Mouse (Mus musculus) heart, postnatal 0 days (tissue): ENCODE data around the gene Ccr10. TPM values are rescaled to one million over a fixed set of nuclear protein-coding genes. Genes with fewer than 3 reads are reported as not detected.
"Not testable (repeated sequence)": the region's sequence is repeated elsewhere in the genome, so short reads cannot be mapped to it uniquely, and the experiment has no call there.

Experiments used
- ATAC-seq: fragments of 200-750 bp; cut with Nextera tagmentation; 2 replicates; pipeline ENCODE4 v1.8.0; 2017; ENCODE audit warnings: low read depth, moderate number of reproducible peaks, moderate library complexity; ENCODE audit not compliant: insufficient read depth
- DNase-seq: peaks from one replicate; pipeline ENCODE4 v3.0.0-alpha.2; 2016; ENCODE audit warnings: low spot score
- H3K27ac ChIP-seq: fragments of 300-500 bp; sonication (generic); 2 replicates; pipeline ENCODE4 v1.5.1; 2014; ENCODE audit warnings: low read depth, mild to moderate bottlenecking
- H3K27me3 ChIP-seq: fragments of 300-500 bp; sonication (generic); 2 replicates; pipeline ENCODE4 v1.6.1; 2014; ENCODE audit warnings: low read length, mixed read lengths; ENCODE audit not compliant: control insufficient read depth, insufficient read depth
- H3K36me3 ChIP-seq: fragments of 300-500 bp; sonication (generic); replicated peaks from 2 replicates; pipeline ENCODE4 v1.6.1; 2014; ENCODE audit warnings: low read length, mixed read lengths; ENCODE audit not compliant: control insufficient read depth, insufficient read depth
- H3K4me1 ChIP-seq: fragments of 300-500 bp; sonication (generic); 2 replicates; pipeline ENCODE4 v1.6.1; 2014; ENCODE audit warnings: antibody characterized with exemption; ENCODE audit not compliant: control insufficient read depth, insufficient read depth
- H3K4me2 ChIP-seq: fragments of 300-500 bp; sonication (generic); 2 replicates; pipeline ENCODE4 v1.6.1; 2014; ENCODE audit warnings: low read depth, mild to moderate bottlenecking, low read length, moderate library complexity
- H3K4me3 ChIP-seq: fragments of 300-500 bp; sonication (generic); 2 replicates; pipeline ENCODE4 v1.5.1; 2014; ENCODE audit warnings: low read depth, low read length
- H3K9ac ChIP-seq: fragments of 300-500 bp; sonication (generic); replicated peaks from 2 replicates; pipeline ENCODE4 v1.6.1; 2014; ENCODE audit warnings: low read depth, low read length, mixed read lengths
- H3K9me3 ChIP-seq: fragments of 300-500 bp; sonication (generic); replicated peaks from 2 replicates; pipeline ENCODE4 v1.6.1; 2016; ENCODE audit warnings: low read length; ENCODE audit not compliant: control insufficient read depth
- CTCF ChIP-seq: IDR thresholded peaks from 2 replicates; pipeline ENCODE4 v1.5.1; 2016; ENCODE audit warnings: antibody characterized with exemption, control low read depth, low read depth
- EP300 ChIP-seq: IDR thresholded peaks from 2 replicates; pipeline ENCODE4 v1.6.1; 2016; ENCODE audit warnings: antibody characterized with exemption, low read depth
- WGBS: fragments of 180-500 bp; shearing (Covaris S2); extraction: QIAGEN DNeasy Blood & Tissue Kit; methylation state at CpG from one replicate; pipeline ENCODE4 v1.1.7; 2014; 5-methylcytosine and 5-hydroxymethylcytosine counted together
- polyA plus RNA-seq: library from polyadenylated mRNA; unstranded; fragments of >200 nt; fragmentation: Nextera tagmentation; extraction: Ambion mirVana; gene quantifications from 2 replicates; pipeline ENCODE4 v1.2.1, GENCODE M21; 2015
- total RNA-seq: library from RNA; depleted of rRNA; stranded (reverse); fragments of >200 nt; gene quantifications from 2 replicates; pipeline ENCODE4 v1.2.3, GENCODE M21; 2014; ENCODE audit warnings: low replicate concordance

Gene Ccr10
- total and polyA plus RNA-seq, 2 experiments from 2014 or later, result 0.31 TPM; not detected in 1

- Histone ChIP-seq H3K4me3 (no peak overlapping the region), H3K27me3 (no peaks in the 10 kb centered on the region), H3K27ac (no peak overlapping the region), H3K4me1 (peaks cover 10% of the 10 kb centered on the region), H3K9me3 (no peaks in the 10 kb centered on the region), H3K36me3 (peaks cover 70% of the 10 kb centered on the region), H3K4me2 (no peak overlapping the region), H3K9ac (no peak overlapping the region)
- WGBS, result 54% methylated on average over 21 of the region's 21 CpGs
- ATAC-seq (no peak), DNase-seq (no peak)
- no peak for TF ChIP-seq CTCF
- no peak for TF ChIP-seq EP300
Measured at GRCm38 (mm10) chr11:101164351-101164665, 10.9 kb downstream of the Ccr10 start.

GRCm38 (mm10) chr11:101163476-101164350 lies 11.5 kb downstream of the Ccr10 start:
- Histone ChIP-seq H3K27ac (no peak overlapping the region), H3K27me3 (no peaks in the 10 kb centered on the region), H3K4me2 (no peak overlapping the region), H3K4me3 (no peak overlapping the region), H3K9ac (no peak overlapping the region), H3K36me3 (peaks cover 70% of the 10 kb centered on the region), H3K9me3 (no peaks in the 10 kb centered on the region), H3K4me1 (peaks cover 4% of the 10 kb centered on the region; the same call in 1 of the 2 replicates)
- no peak; the same call in 1 of the 2 replicates for ATAC-seq
- TF ChIP-seq EP300, result no peak
- TF ChIP-seq CTCF, result no peak
- 62% methylated on average over 49 of the region's 49 CpGs for WGBS
- no peak for DNase-seq

GRCm38 (mm10) chr11:101162772-101163171 lies 12.5 kb downstream of the Ccr10 start:
- Histone ChIP-seq H3K4me1 (no peaks in the 10 kb centered on the region), H3K36me3 (peaks cover 66% of the 10 kb centered on the region), H3K9ac (no peak overlapping the region), H3K27ac (no peak overlapping the region), H3K4me3 (no peak overlapping the region), H3K27me3 (no peaks in the 10 kb centered on the region), H3K4me2 (no peak overlapping the region), H3K9me3 (no peaks in the 10 kb centered on the region)
- ATAC-seq (no peak), DNase-seq (no peak)
- TF ChIP-seq CTCF (no peak), EP300 (no peak)
- WGBS, result 73% methylated on average over 5 of the region's 5 CpGs

- Histone ChIP-seq H3K4me1 (no peaks in the 10 kb centered on the region), H3K27ac (no peak overlapping the region), H3K36me3 (peaks cover 61% of the 10 kb centered on the region), H3K9me3 (no peaks in the 10 kb centered on the region), H3K4me3 (no peak overlapping the region), H3K4me2 (no peak overlapping the region), H3K27me3 (no peaks in the 10 kb centered on the region), H3K9ac (no peak overlapping the region)
- TF ChIP-seq EP300, result no peak
- TF ChIP-seq CTCF, result no peak
- ATAC-seq, result no peak
- 67% methylated on average over 5 of the region's 5 CpGs for WGBS
- no peak for DNase-seq
Measured at GRCm38 (mm10) chr11:101162301-101162700, 12.9 kb downstream of the Ccr10 start.

- no peaks in the 10 kb centered on the region for H3K27me3 ChIP-seq
- H3K36me3 ChIP-seq, result peaks cover 55% of the 10 kb centered on the region
- no peak overlapping the region for H3K4me3 ChIP-seq
- DNase-seq, result no peak
- H3K27ac ChIP-seq, result no peak overlapping the region
- H3K4me1 ChIP-seq, result no peaks in the 10 kb centered on the region
- WGBS, result 89% methylated on average over 15 of the region's 15 CpGs
- no peak for TF ChIP-seq EP300
- no peak for TF ChIP-seq CTCF
- no peaks in the 10 kb centered on the region for H3K9me3 ChIP-seq
- no peak overlapping the region for H3K9ac ChIP-seq
- no peak overlapping the region for H3K4me2 ChIP-seq
- ATAC-seq, result no peak
Measured at GRCm38 (mm10) chr11:101161551-101161950, 13.7 kb downstream of the Ccr10 start.

- H3K9me3 ChIP-seq, H3K27me3 ChIP-seq, H3K9ac ChIP-seq, ATAC-seq, H3K27ac ChIP-seq, H3K4me1 ChIP-seq, H3K4me2 ChIP-seq, H3K4me3 ChIP-seq, DNase-seq: not testable (repeated sequence)
- peaks cover 50% of the 10 kb centered on the region for H3K36me3 ChIP-seq
- 78% methylated on average over 6 of the region's 8 CpGs for WGBS
Measured at GRCm38 (mm10) chr11:101160981-101161505, 14.2 kb downstream of the Ccr10 start.

- H3K4me2 ChIP-seq, H3K27ac ChIP-seq, H3K4me3 ChIP-seq, H3K9ac ChIP-seq, H3K4me1 ChIP-seq, DNase-seq, ATAC-seq, H3K9me3 ChIP-seq, H3K27me3 ChIP-seq: not testable (repeated sequence)
- H3K36me3 ChIP-seq, result peaks cover 41% of the 10 kb centered on the region
- 69% methylated on average over 8 of the region's 10 CpGs for WGBS
Measured at GRCm38 (mm10) chr11:101160151-101160550, 15.1 kb downstream of the Ccr10 start.
